Mouse (Mus musculus): ENCODE measurements at regions not wholly inside any gene's neighbourhood (a gene's known extent, or its start where the extent isn't known, plus 50 kb on each side); places are given as distances from the start of the nearest gene placed in this dataset.

DNA sequence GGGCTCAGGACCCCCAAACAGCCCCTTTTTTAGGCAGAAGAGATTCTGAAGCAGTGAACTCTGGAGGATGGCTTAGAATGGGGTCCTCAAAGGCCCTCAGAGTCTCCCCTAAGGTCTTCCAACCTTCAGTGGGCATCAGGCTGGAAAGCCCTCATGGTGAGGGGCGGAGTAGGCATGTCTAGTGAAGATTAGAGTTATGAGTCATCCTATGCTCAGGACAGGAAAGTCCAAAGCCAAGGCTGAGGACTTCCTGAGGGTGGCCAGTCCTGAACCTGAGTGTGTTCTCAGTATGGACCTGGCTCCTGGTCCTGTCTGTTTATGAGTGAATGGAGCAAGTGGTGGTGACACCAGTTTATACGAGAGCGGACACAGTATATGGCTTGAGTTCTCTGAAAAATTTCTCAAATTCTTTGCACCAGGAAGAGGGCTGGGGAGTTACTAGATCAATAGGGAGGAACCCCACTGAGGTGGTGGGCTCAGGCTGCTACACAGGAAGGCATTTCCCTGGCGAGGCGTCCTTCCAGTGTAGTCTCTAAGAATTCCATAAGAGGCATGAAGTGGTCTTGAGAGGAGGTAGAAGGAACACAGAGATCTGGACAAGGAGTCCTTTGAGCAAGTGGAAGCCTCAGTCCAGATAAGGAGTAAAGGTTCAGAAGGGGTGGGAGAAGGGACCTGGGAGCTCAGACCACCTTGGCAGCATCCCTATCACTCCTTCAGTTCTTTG lies 266.2 kb downstream of the Cyp26b1 start:
- WGBS: 73% methylated on average over 5 of the region's 5 CpGs
- Histone ChIP-seq H3K9ac (ENCODE audit: low read length) (no peak overlapping the region), H3K27ac (ENCODE audit: low read depth, low read length) (no peak overlapping the region), H3K4me2 (ENCODE audit: low read depth) (no peak overlapping the region), H3K9me3 (ENCODE audit: control insufficient read depth, low read length) (no peaks in the 10 kb centered on the region), H3K27me3 (ENCODE audit: control insufficient read depth, insufficient read depth, low read length) (no peaks in the 10 kb centered on the region), H3K4me3 (ENCODE audit: low read depth, low read length) (no peak overlapping the region), H3K36me3 (ENCODE audit: control insufficient read depth, insufficient read depth, low read length) (no peaks in the 10 kb centered on the region), H3K4me1 (ENCODE audit: control insufficient read depth, insufficient read depth, low read length) (no peaks in the 10 kb centered on the region)
- ATAC-seq (ENCODE audit: insufficient read depth, low FRiP score, low TSS enrichment) (no peak), DNase-seq (ENCODE audit: low spot score) (no peak)

DNA sequence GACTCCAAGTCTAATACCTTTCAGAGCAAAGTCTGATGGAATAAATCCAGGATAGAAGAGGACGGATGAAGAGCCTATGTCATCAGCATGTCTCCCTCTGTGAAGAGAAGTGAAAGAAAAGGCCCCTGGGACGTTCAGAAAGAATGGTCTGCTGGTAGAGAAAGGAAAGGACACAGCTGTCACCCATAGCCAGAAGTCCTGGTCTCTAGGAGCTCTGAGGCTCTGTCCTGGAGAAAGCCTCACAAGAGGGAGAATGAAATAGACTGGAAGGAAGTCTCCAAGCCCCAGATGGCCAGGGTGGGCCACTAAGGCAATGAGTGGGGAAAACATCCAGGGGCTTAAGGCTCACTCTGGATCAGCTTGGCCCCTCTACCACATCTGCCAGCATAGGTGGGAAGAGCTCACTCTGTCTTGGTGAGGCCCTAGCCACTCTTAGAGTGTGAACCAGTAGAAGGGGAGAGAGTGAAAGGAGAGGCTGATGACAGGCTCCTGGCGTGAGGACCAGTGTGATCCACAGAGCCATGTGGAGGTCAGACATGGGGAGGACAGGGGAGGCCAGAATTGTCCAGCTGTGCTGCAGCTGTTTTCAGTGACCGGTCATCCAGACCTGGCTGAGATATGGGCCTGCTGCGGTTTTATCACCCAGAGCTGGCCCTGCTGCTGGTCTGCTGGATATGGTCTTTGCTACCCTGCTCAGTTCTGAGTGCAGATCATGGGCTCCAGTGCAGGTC lies 268.2 kb downstream of the Cyp26b1 start:
- no peak for ATAC-seq (ENCODE audit: insufficient read depth, low FRiP score, low TSS enrichment)
- H3K36me3 ChIP-seq (ENCODE audit: control insufficient read depth, insufficient read depth, low read length): no peaks in the 10 kb centered on the region
- H3K4me1 ChIP-seq (ENCODE audit: control insufficient read depth, insufficient read depth, low read length): no peaks in the 10 kb centered on the region
- H3K4me2 ChIP-seq (ENCODE audit: low read depth): no peak overlapping the region
- no peak for DNase-seq (ENCODE audit: low spot score)
- no peaks in the 10 kb centered on the region for H3K27me3 ChIP-seq (ENCODE audit: control insufficient read depth, insufficient read depth, low read length)
- WGBS: 76% methylated on average over 5 of the region's 5 CpGs
- no peak overlapping the region for H3K27ac ChIP-seq (ENCODE audit: low read depth, low read length)
- no peaks in the 10 kb centered on the region for H3K9me3 ChIP-seq (ENCODE audit: control insufficient read depth, low read length)
- H3K4me3 ChIP-seq (ENCODE audit: low read depth, low read length): no peak overlapping the region
- H3K9ac ChIP-seq (ENCODE audit: low read length): no peak overlapping the region

DNA sequence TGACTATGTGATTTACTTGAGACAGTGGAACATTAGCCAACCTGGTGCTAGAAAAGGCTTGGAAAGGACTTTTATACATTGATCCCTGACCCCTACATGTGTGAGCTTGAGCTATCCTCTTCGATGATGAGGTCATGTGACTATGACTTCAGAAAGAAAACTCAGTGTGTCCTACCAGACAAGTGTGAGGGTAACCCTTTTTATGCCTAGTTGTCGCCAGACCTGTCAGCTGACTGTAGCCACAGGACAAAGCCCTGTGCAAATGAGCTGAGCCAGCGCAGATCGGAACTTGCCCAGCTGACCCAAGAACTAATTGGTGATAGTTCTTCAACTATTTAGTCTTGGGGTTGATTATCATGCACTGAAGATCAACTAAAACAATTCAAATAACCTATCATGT lies 269.5 kb downstream of the Cyp26b1 start:
- no peaks in the 10 kb centered on the region for H3K36me3 ChIP-seq (ENCODE audit: control insufficient read depth, insufficient read depth, low read length)
- DNase-seq (ENCODE audit: low spot score) (no peak), ATAC-seq (ENCODE audit: insufficient read depth, low FRiP score, low TSS enrichment) (no peak)
- no peaks in the 10 kb centered on the region for H3K27me3 ChIP-seq (ENCODE audit: control insufficient read depth, insufficient read depth, low read length)
- no peaks in the 10 kb centered on the region for H3K9me3 ChIP-seq (ENCODE audit: control insufficient read depth, low read length)
- no peak overlapping the region for H3K9ac ChIP-seq (ENCODE audit: low read length)
- H3K4me3 ChIP-seq (ENCODE audit: low read depth, low read length): no peak overlapping the region
- H3K27ac ChIP-seq (ENCODE audit: low read depth, low read length): no peak overlapping the region
- no peak overlapping the region for H3K4me2 ChIP-seq (ENCODE audit: low read depth)
- 91% methylated on average over 4 of the region's 4 CpGs for WGBS
- H3K4me1 ChIP-seq (ENCODE audit: control insufficient read depth, insufficient read depth, low read length): no peaks in the 10 kb centered on the region

DNA sequence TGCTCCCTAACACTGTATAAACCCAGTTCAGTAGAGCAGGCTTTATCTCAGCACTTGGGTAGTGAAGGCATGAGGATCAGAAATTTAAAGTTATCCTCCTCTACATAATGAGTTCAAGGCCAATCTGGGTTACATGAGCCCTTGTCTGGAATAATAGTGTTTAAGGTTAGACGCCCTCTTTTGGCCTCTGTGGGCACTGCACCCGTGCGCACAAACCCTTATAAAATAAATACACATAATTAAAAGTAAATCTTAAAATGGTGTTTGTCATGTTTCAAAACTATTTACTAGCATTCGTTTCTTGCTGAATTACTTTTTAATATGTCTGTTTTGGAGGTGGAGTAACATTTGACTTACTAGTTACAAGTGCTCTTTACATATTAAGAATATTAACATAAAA lies 271.2 kb downstream of the Cyp26b1 start:
- ATAC-seq (ENCODE audit: insufficient read depth, low FRiP score, low TSS enrichment) (no peak), DNase-seq (ENCODE audit: low spot score) (no peak)
- no peak overlapping the region for H3K27ac ChIP-seq (ENCODE audit: low read depth, low read length)
- no peaks in the 10 kb centered on the region for H3K27me3 ChIP-seq (ENCODE audit: control insufficient read depth, insufficient read depth, low read length)
- no peak overlapping the region for H3K4me2 ChIP-seq (ENCODE audit: low read depth)
- no peaks in the 10 kb centered on the region for H3K4me1 ChIP-seq (ENCODE audit: control insufficient read depth, insufficient read depth, low read length)
- no peak overlapping the region for H3K4me3 ChIP-seq (ENCODE audit: low read depth, low read length)
- H3K36me3 ChIP-seq (ENCODE audit: control insufficient read depth, insufficient read depth, low read length): no peaks in the 10 kb centered on the region
- H3K9me3 ChIP-seq (ENCODE audit: control insufficient read depth, low read length): no peaks in the 10 kb centered on the region
- H3K9ac ChIP-seq (ENCODE audit: low read length): no peak overlapping the region
- WGBS: 86% methylated on average over 4 of the region's 4 CpGs

DNA sequence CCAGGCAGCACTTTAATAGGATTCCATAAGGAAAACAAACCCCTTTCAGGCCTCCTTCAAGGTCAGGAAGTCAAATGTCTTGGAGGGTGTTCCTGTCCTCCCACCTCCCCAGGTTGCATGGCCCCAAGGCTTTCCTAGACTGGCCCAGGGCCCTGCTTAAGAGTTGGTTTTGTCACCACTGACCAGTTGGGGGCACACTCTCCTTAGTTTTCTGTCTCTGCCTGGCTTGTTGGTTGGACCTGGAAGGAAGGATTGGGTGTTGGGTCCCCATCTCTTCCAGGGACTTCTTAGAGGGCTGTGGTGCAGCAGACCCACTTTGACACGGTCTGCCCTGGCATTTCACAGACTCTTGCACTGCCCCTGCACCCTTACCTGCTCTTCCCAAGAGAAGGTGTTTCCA lies 273.1 kb downstream of the Cyp26b1 start:
- Histone ChIP-seq H3K4me1 (ENCODE audit: control insufficient read depth, insufficient read depth, low read length) (no peaks in the 10 kb centered on the region), H3K27me3 (ENCODE audit: control insufficient read depth, insufficient read depth, low read length) (no peaks in the 10 kb centered on the region), H3K36me3 (ENCODE audit: control insufficient read depth, insufficient read depth, low read length) (no peaks in the 10 kb centered on the region), H3K27ac (ENCODE audit: low read depth, low read length) (no peak overlapping the region), H3K9me3 (ENCODE audit: control insufficient read depth, low read length) (no peaks in the 10 kb centered on the region), H3K4me3 (ENCODE audit: low read depth, low read length) (no peak overlapping the region), H3K4me2 (ENCODE audit: low read depth) (no peak overlapping the region), H3K9ac (ENCODE audit: low read length) (no peak overlapping the region)
- 82% methylated on average over 1 of the region's 1 CpGs for WGBS
- no peak for ATAC-seq (ENCODE audit: insufficient read depth, low FRiP score, low TSS enrichment)
- peak; percentile 40 for DNase-seq (ENCODE audit: low spot score)

DNA sequence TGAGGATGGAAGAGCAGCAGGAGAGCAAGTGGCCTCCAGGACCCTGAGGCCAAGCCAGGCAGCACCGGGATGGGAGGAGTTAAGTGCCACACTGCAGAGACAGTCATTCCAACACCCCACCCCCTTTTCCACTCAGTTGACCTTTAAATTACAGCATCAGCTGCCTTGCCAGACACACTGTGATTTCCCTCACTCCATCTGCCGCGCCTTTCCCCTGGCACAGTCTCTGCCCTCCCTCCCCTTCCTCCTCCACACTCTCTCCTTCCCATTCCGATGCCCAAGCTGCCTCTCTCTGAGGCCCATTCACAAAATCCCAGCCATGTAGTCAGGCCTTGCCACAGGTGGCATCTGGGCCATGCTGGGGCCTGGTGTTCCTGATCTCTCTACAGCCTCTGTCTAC lies 274.9 kb downstream of the Cyp26b1 start:
- DNase-seq (ENCODE audit: low spot score) (no peak), ATAC-seq (ENCODE audit: insufficient read depth, low FRiP score, low TSS enrichment) (peak; percentile 48; the same call in 1 of the 2 replicates)
- Histone ChIP-seq H3K36me3 (ENCODE audit: control insufficient read depth, insufficient read depth, low read length) (no peaks in the 10 kb centered on the region), H3K4me2 (ENCODE audit: low read depth) (no peak overlapping the region), H3K4me3 (ENCODE audit: low read depth, low read length) (no peak overlapping the region), H3K9ac (ENCODE audit: low read length) (no peak overlapping the region), H3K4me1 (ENCODE audit: control insufficient read depth, insufficient read depth, low read length) (no peaks in the 10 kb centered on the region), H3K27ac (ENCODE audit: low read depth, low read length) (no peak overlapping the region), H3K9me3 (ENCODE audit: control insufficient read depth, low read length) (no peaks in the 10 kb centered on the region), H3K27me3 (ENCODE audit: control insufficient read depth, insufficient read depth, low read length) (no peaks in the 10 kb centered on the region)
- WGBS: 12% methylated on average over 4 of the region's 4 CpGs

DNA sequence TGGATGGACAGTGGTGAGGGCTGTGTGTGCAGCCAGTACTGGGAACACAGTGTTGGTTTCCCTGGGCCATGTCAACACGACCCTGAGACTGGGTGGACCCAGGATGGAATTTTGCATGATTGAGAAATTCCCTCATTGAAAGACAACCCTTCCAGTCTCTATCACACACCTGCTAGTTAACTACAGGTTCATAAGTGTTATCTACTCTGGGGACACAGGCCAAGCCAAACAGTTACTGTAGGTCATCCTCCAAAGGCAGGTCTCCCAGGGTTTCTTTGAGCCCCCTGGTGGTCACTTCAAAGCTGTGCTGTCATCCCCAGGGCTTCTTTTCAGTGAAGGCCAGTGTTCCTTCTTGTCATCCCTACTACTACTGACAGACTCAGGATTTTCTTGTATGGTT lies 276.7 kb downstream of the Cyp26b1 start:
- Histone ChIP-seq H3K27me3 (ENCODE audit: control insufficient read depth, insufficient read depth, low read length) (no peaks in the 10 kb centered on the region), H3K4me1 (ENCODE audit: control insufficient read depth, insufficient read depth, low read length) (no peaks in the 10 kb centered on the region), H3K36me3 (ENCODE audit: control insufficient read depth, insufficient read depth, low read length) (no peaks in the 10 kb centered on the region), H3K9ac (ENCODE audit: low read length) (no peak overlapping the region), H3K27ac (ENCODE audit: low read depth, low read length) (no peak overlapping the region), H3K4me3 (ENCODE audit: low read depth, low read length) (no peak overlapping the region), H3K9me3 (ENCODE audit: control insufficient read depth, low read length) (no peaks in the 10 kb centered on the region), H3K4me2 (ENCODE audit: low read depth) (no peak overlapping the region)
- DNase-seq (ENCODE audit: low spot score): no peak
- no peak for ATAC-seq (ENCODE audit: insufficient read depth, low FRiP score, low TSS enrichment)
- 85% methylated on average over 1 of the region's 1 CpGs for WGBS

DNA sequence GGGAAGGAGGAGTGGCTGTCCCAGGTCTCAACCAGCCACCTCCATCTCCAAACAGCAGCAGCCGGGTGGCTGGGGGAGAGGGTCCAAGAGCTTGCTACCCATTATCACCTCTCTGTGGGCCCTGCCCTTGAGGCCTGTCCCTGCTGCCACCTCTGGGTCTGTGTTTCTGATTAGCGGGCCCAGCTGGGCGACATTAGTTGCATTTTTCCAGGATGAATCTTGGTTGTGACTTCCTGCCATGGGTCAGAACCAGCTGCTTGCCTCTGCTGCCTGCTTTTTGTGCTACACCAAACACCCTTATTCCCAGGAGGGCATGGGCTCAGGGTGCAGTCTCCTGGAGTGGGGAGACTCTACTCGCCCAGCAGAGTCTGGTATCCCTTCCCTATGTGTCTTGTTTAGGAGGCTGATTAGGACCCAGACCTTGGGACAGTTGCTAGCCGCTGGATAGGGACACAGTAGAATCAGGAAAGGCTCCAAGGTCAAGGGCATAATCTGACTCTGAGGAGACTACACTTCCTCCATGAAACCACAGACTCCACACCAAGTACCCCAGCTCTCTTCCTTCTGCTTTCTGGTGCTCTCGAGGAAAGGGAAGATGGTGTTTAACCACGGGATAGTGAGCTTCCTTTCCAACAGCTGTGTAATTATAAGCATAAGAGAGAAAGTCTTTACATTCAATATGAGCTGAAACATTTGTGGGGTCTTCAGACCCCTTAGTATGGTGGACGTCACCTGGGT lies 278.4 kb downstream of the Cyp26b1 start:
- Histone ChIP-seq H3K4me1 (ENCODE audit: control insufficient read depth, insufficient read depth, low read length) (no peaks in the 10 kb centered on the region), H3K4me3 (ENCODE audit: low read depth, low read length) (no peak overlapping the region), H3K9ac (ENCODE audit: low read length) (no peak overlapping the region), H3K4me2 (ENCODE audit: low read depth) (no peak overlapping the region), H3K27me3 (ENCODE audit: control insufficient read depth, insufficient read depth, low read length) (no peaks in the 10 kb centered on the region), H3K27ac (ENCODE audit: low read depth, low read length) (no peak overlapping the region), H3K36me3 (ENCODE audit: control insufficient read depth, insufficient read depth, low read length) (no peaks in the 10 kb centered on the region), H3K9me3 (ENCODE audit: control insufficient read depth, low read length) (no peaks in the 10 kb centered on the region)
- ATAC-seq (ENCODE audit: insufficient read depth, low FRiP score, low TSS enrichment) (no peak), DNase-seq (ENCODE audit: low spot score) (no peak)
- 75% methylated on average over 8 of the region's 8 CpGs for WGBS
